Mouse (Mus musculus) megakaryocyte, embryonic 14.5 days (primary cell): Measurements from ENCODE around the gene Tfb1m.

Source experiments
- FLI1 ChIP-seq: IDR thresholded peaks from 2 replicates; pipeline ENCODE4 v1.6.1; 2012; ENCODE audit warnings: low read length, inconsistent platforms, mixed read lengths
- GATA1 ChIP-seq: IDR thresholded peaks from 3 replicates; pipeline ENCODE4 v1.6.1; 2012; ENCODE audit warnings: mixed read lengths, low read length, inconsistent platforms, borderline replicate concordance

GRCm38 (mm10) chr17:3558356-3558870 lies 832 bp upstream of the Tfb1m start:
- TF ChIP-seq GATA1 (no peak), FLI1 (no peak)
